Mouse (Mus musculus): ENCODE measurements around the gene Spata13. TPM values are rescaled to one million over a fixed set of nuclear protein-coding genes. Genes with fewer than 3 reads are reported as not detected.

Gene Spata13
- polyA plus RNA-seq, 1 experiment from 2014 or later, result 79.6 TPM

DNA sequence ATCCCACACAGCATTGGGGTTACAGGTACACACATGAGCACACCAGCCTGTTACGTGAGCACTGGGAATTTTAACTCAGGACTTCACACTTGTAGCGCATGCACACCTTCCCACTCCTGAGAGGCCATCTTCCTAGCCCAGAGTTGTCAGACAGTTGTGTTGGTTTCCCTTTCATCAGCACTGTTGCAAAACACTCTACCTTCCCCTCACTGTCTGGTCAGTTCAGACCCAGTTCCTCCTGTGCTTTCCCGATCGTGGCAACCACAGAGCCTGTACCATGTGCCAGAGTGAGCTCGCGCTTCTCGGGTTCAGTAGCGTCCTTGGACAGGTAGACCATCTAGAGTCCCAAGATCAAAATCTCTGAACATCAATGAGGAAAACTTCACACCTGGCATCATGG is 123.5 kb downstream of the Spata13 start:
- no peak for ATAC-seq (ENCODE audit: low FRiP score, low read depth)
- H3K9me3 ChIP-seq, result no peaks in the 10 kb centered on the region
- no peak overlapping the region for H3K4me3 ChIP-seq
- no peak overlapping the region for H3K27ac ChIP-seq (replicated peaks)
- peaks cover 9% of the 10 kb centered on the region; the same call in 1 of the 2 replicates for H3K4me1 ChIP-seq
- 97% methylated on average over 8 of the region's 8 CpGs for WGBS
- H3K9ac ChIP-seq (replicated peaks), result no peak overlapping the region
- no peaks in the 10 kb centered on the region for H3K27me3 ChIP-seq
- H3K36me3 ChIP-seq, result peaks cover 94% of the 10 kb centered on the region
- no peak overlapping the region for H3K4me2 ChIP-seq (replicated peaks)

DNA sequence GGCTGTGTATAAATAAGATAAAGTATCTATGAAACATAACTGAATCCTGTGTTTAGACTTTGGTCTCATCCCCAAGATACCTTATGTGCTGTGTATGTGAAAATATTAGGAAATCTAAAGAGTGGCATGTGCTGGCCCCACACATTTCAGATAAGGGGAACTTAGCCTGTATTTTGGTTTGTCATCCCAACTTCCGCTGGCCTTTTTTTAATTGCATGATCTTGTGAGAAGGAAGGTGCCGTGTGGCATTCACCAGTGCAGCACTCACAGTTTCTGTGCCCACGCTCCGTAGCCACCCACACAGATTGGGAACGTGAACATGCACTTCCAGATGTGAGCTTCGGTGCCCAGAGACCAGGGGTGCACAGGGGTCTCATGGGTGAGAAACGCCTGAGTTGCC is 123.9 kb downstream of the Spata13 start:
- Histone ChIP-seq H3K4me2 (replicated peaks) (no peak overlapping the region), H3K9me3 (no peaks in the 10 kb centered on the region), H3K27ac (replicated peaks) (no peak overlapping the region), H3K4me1 (peaks cover 8% of the 10 kb centered on the region; the same call in 1 of the 2 replicates), H3K4me3 (no peak overlapping the region), H3K36me3 (peaks cover 97% of the 10 kb centered on the region), H3K27me3 (no peaks in the 10 kb centered on the region), H3K9ac (replicated peaks) (no peak overlapping the region)
- no peak for ATAC-seq (ENCODE audit: low FRiP score, low read depth)
- 97% methylated on average over 7 of the region's 7 CpGs for WGBS

- Histone ChIP-seq H3K27me3 (no peaks in the 10 kb centered on the region), H3K9me3 (no peaks in the 10 kb centered on the region), H3K36me3 (peaks cover 83% of the 10 kb centered on the region), H3K27ac (replicated peaks) (no peak overlapping the region), H3K4me2 (replicated peaks) (no peak overlapping the region), H3K4me3 (no peak overlapping the region), H3K4me1 (no peaks in the 10 kb centered on the region; the same call in 1 of the 2 replicates), H3K9ac (replicated peaks) (no peak overlapping the region)
- WGBS, result 95% methylated on average over 8 of the region's 8 CpGs
- no peak for ATAC-seq (ENCODE audit: low FRiP score, low read depth)
Measured at GRCm38 (mm10) chr14:60759097-60759496, 125.3 kb downstream of the Spata13 start.

DNA sequence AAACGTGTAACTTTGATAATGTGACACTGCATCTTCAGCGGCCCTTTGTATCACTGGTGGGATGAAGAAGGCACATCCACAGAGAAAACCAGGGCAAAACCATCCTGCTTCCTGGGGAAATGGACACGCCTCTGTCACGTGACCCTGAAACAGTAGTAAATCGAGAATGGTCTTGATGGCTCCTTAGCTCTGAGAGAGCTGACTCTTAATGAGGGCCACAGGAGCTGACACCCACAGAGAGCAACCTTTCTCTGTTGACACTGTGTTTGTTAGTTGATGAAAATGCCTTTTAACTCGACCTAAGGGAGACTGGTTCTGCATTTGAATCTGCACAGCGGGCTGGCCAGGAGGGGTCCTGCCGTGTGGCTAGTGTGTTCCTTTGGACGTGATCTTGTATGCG is 128.0 kb downstream of the Spata13 start:
- Histone ChIP-seq H3K9ac (replicated peaks) (no peak overlapping the region), H3K36me3 (peaks cover 58% of the 10 kb centered on the region)
- ATAC-seq (ENCODE audit: low FRiP score, low read depth), result no peak

DNA sequence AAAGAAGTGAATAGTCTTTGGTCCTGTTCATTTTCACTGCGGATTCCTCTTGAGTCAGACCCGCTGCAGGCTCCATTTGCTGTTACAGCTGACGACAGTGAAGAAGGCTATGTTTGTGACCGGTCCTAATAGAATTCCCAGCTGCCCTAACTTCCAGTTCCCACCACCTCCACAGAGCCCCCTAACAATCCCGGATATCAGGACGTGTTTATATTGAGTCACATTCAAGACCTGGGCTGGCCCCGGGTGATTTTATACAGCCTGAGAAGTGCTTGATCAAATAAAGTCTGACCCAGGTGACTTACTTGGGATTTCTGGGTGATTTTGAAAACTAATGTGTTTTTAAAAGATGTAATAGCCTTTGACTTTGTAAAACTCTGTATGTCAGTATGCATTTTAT is 129.0 kb downstream of the Spata13 start:
- no peak overlapping the region for H3K4me3 ChIP-seq
- H3K36me3 ChIP-seq, result peaks cover 48% of the 10 kb centered on the region
- H3K9ac ChIP-seq (replicated peaks), result no peak overlapping the region
- 0 out of 2 replicates have a peak, but pooled peaks cover 3% of the 10 kb centered on the region for H3K4me1 ChIP-seq
- WGBS, result 81% methylated on average over 7 of the region's 7 CpGs
- H3K4me2 ChIP-seq (replicated peaks), result no peak overlapping the region
- no peaks in the 10 kb centered on the region for H3K9me3 ChIP-seq
- no peaks in the 10 kb centered on the region for H3K27me3 ChIP-seq
- H3K27ac ChIP-seq (replicated peaks), result no peak overlapping the region
- ATAC-seq (ENCODE audit: low FRiP score, low read depth), result no peak

More for the DNA sequence above, 128.0 kb downstream of the Spata13 start:
- no peaks in the 10 kb centered on the region for H3K9me3 ChIP-seq
- no peak overlapping the region for H3K27ac ChIP-seq (replicated peaks)
- WGBS, result 77% methylated on average over 10 of the region's 10 CpGs
- no peaks in the 10 kb centered on the region for H3K27me3 ChIP-seq
- H3K4me1 ChIP-seq, result 0 out of 2 replicates have a peak, but pooled peaks cover 3% of the 10 kb centered on the region
- H3K4me2 ChIP-seq (replicated peaks), result no peak overlapping the region
- H3K4me3 ChIP-seq, result no peak overlapping the region

- ATAC-seq (ENCODE audit: low FRiP score, low read depth), result no peak
- Histone ChIP-seq H3K4me1 (0 out of 2 replicates have a peak, but pooled peaks cover 3% of the 10 kb centered on the region), H3K36me3 (peaks cover 38% of the 10 kb centered on the region), H3K9me3 (no peaks in the 10 kb centered on the region), H3K4me3 (no peak overlapping the region), H3K4me2 (replicated peaks) (no peak overlapping the region), H3K27ac (replicated peaks) (no peak overlapping the region), H3K27me3 (no peaks in the 10 kb centered on the region), H3K9ac (replicated peaks) (no peak overlapping the region)
- WGBS, result 93% methylated on average over 5 of the region's 5 CpGs
Measured at GRCm38 (mm10) chr14:60763746-60764145, 129.9 kb downstream of the Spata13 start.

DNA sequence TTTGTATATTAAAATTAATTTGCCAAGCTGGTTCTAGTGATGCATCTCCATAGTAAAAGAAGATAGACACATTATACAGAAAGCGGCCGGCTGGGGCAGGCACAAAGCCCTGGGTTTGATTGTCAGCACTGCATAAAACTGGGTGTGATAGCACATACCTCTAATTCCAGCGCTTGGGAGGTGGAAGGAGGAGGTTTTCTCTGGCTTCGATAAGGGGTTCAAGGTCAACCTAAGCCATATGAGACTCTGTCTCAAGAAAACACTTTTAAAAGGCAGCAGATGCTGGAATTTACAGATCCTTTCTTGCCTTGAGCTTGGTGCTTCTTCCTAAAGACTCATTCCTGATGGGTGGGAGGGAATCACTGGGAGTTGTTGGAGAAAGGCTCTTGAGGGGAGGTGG is 130.7 kb downstream of the Spata13 start:
- peaks cover 30% of the 10 kb centered on the region for H3K36me3 ChIP-seq
- no peak overlapping the region for H3K4me3 ChIP-seq
- H3K27me3 ChIP-seq, result no peaks in the 10 kb centered on the region
- H3K4me2 ChIP-seq (replicated peaks), result no peak overlapping the region
- no peak overlapping the region for H3K9ac ChIP-seq (replicated peaks)
- H3K27ac ChIP-seq (replicated peaks), result no peak overlapping the region
- H3K4me1 ChIP-seq, result 0 out of 2 replicates have a peak, but pooled peaks cover 3% of the 10 kb centered on the region
- H3K9me3 ChIP-seq, result no peaks in the 10 kb centered on the region
- whole genome bisulfite sequencing, result 83% methylated on average over 4 of the region's 4 CpGs
- no peak for ATAC-seq (ENCODE audit: low FRiP score, low read depth)

DNA sequence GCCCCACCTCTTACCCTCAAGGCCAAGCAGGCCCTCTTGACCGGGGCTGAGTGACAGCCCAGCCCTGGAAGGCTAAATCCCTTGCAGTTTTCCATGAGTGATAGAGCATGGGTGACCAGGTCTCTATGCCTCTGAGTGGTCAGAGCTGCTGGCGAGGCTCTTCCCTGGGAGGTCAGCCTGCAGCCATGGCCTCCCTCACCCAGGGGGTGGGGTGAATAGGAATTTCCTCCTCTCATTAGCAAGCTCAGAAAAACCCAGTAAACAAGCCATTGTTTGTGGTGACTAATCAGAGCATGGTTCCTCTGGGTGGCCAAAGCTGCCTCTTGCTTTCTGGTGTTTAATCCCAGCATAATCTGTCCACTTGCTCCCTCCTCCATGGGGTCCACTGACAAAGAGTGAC is 131.2 kb downstream of the Spata13 start:
- H3K27ac ChIP-seq (replicated peaks), result no peak overlapping the region
- no peaks in the 10 kb centered on the region for H3K9me3 ChIP-seq
- ATAC-seq (ENCODE audit: low FRiP score, low read depth), result no peak
- H3K36me3 ChIP-seq, result peaks cover 25% of the 10 kb centered on the region
- no peak overlapping the region for H3K9ac ChIP-seq (replicated peaks)
- 39% methylated on average over 2 of the region's 2 CpGs for WGBS
- 0 out of 2 replicates have a peak, but pooled peaks cover 3% of the 10 kb centered on the region for H3K4me1 ChIP-seq
- H3K4me3 ChIP-seq, result no peak overlapping the region
- no peak overlapping the region for H3K4me2 ChIP-seq (replicated peaks)
- no peaks in the 10 kb centered on the region for H3K27me3 ChIP-seq

DNA sequence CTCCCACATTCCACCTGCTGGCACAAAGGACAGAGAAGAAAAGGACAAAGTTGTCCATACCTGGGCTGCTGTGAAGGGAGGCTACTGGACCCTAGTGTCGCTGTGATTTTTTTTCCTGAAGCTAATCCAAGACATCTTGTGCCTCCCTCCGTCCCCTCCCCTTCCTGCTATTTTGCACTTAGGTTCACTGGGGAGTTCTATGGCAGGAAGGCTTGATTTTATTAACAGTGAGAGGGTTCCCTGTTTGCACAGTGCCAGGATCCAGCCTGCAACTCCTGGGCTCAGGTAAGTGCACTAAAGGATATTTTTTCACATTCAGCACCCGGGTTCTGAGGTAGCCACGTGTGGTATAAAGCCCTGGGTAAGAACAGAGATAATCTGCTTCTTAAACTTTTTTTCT is 134.1 kb downstream of the Spata13 start, which contains the start of gene C1qtnf9:
Gene C1qtnf9, plus strand, starts transcription at position 251 of the 400 bp plus-strand sequence.
- no peak within 1 kb of the TSS for H3K27ac ChIP-seq (replicated peaks)
- peaks cover 7% of the 10 kb centered on the region; the same call in 1 of the 2 replicates for H3K4me1 ChIP-seq
- H3K4me2 ChIP-seq (replicated peaks), result no peak within 1 kb of the TSS
- no peak within 1 kb of the TSS for H3K4me3 ChIP-seq
- no peak within 1 kb of the TSS for H3K9ac ChIP-seq (replicated peaks)
- ATAC-seq (ENCODE audit: low FRiP score, low read depth), result no peak
- H3K9me3 ChIP-seq, result no peaks in the 10 kb centered on the region
- H3K36me3 ChIP-seq, result no peaks in the 10 kb centered on the region
- no peaks in the 10 kb centered on the region for H3K27me3 ChIP-seq
- WGBS, result 75% methylated on average over 4 of the region's 4 CpGs

GRCm38 (mm10) chr14:60769340-60769739 is 135.5 kb downstream of the Spata13 start:
- no peaks in the 10 kb centered on the region for H3K36me3 ChIP-seq
- WGBS, result 47% methylated on average over 6 of the region's 6 CpGs
- H3K27ac ChIP-seq (replicated peaks), result no peak overlapping the region
- H3K4me2 ChIP-seq (replicated peaks), result no peak overlapping the region
- no peaks in the 10 kb centered on the region for H3K9me3 ChIP-seq
- no peak overlapping the region for H3K9ac ChIP-seq (replicated peaks)
- no peaks in the 10 kb centered on the region for H3K27me3 ChIP-seq
- ATAC-seq (ENCODE audit: low FRiP score, low read depth), result no peak
- H3K4me1 ChIP-seq, result peaks cover 7% of the 10 kb centered on the region; the same call in 1 of the 2 replicates
- H3K4me3 ChIP-seq, result no peak overlapping the region

- Histone ChIP-seq H3K4me2 (replicated peaks) (peak overlapping the region; percentile 51), H3K27ac (replicated peaks) (no peak overlapping the region), H3K4me3 (no peak overlapping the region), H3K9me3 (no peaks in the 10 kb centered on the region), H3K27me3 (no peaks in the 10 kb centered on the region), H3K4me1 (peaks cover 4% of the 10 kb centered on the region; the same call in 1 of the 2 replicates), H3K9ac (replicated peaks) (no peak overlapping the region), H3K36me3 (no peaks in the 10 kb centered on the region)
- WGBS, result 79% methylated on average over 6 of the region's 6 CpGs
- ATAC-seq (ENCODE audit: low FRiP score, low read depth), result no peak
Measured at GRCm38 (mm10) chr14:60770594-60770993, 136.8 kb downstream of the Spata13 start.

DNA sequence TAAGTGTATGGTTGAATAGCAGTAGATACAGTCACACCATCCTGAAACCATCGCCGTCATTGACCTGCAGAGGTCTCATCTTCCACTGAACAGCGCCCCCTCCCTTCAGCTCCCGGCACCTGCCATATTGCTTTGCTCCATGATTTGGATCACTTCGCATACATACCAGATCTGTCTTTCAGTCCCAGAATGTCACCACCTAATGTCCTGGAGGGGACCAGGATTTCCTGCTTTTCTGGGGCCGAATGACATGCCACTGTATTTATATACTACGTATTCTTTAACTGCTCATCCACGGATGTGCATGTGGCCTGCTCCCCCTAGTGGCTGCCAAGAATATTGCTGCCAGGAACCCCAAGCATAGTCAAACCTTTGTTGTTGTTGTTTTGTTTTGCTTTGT is 137.3 kb downstream of the Spata13 start:
- Histone ChIP-seq H3K36me3 (no peaks in the 10 kb centered on the region), H3K27me3 (no peaks in the 10 kb centered on the region), H3K4me3 (peak overlapping the region; percentile 35), H3K4me1 (peaks cover 4% of the 10 kb centered on the region; the same call in 1 of the 2 replicates), H3K9me3 (no peaks in the 10 kb centered on the region), H3K9ac (replicated peaks) (peak overlapping the region; percentile 46; the same call in 1 of the 2 replicates), H3K27ac (replicated peaks) (no peak overlapping the region), H3K4me2 (replicated peaks) (peak overlapping the region; percentile 51)
- WGBS, result 7% methylated on average over 8 of the region's 8 CpGs
- ATAC-seq (ENCODE audit: low FRiP score, low read depth), result peak; percentile 54; the same call in 1 of the 2 replicates

GRCm38 (mm10) chr14:60773476-60773875 is 139.7 kb downstream of the Spata13 start:
- no peak overlapping the region for H3K9ac ChIP-seq (replicated peaks)
- peaks cover 4% of the 10 kb centered on the region; the same call in 1 of the 2 replicates for H3K4me1 ChIP-seq
- no peak overlapping the region for H3K4me2 ChIP-seq (replicated peaks)
- H3K9me3 ChIP-seq, result no peaks in the 10 kb centered on the region
- no peak overlapping the region for H3K4me3 ChIP-seq
- no peaks in the 10 kb centered on the region for H3K36me3 ChIP-seq
- H3K27ac ChIP-seq (replicated peaks), result no peak overlapping the region
- WGBS, result 89% methylated on average over 2 of the region's 2 CpGs
- H3K27me3 ChIP-seq, result no peaks in the 10 kb centered on the region
- ATAC-seq (ENCODE audit: low FRiP score, low read depth), result no peak

All from midbrain, embryonic 12.5 days (tissue).